Mouse (Mus musculus): ENCODE results near the gene Ampd1. TPM values are rescaled to one million over a fixed set of nuclear protein-coding genes. Genes with fewer than 3 reads are reported as not detected.

Gene Ampd1
- total RNA-seq, 1 experiment, result 0.49 TPM

DNA sequence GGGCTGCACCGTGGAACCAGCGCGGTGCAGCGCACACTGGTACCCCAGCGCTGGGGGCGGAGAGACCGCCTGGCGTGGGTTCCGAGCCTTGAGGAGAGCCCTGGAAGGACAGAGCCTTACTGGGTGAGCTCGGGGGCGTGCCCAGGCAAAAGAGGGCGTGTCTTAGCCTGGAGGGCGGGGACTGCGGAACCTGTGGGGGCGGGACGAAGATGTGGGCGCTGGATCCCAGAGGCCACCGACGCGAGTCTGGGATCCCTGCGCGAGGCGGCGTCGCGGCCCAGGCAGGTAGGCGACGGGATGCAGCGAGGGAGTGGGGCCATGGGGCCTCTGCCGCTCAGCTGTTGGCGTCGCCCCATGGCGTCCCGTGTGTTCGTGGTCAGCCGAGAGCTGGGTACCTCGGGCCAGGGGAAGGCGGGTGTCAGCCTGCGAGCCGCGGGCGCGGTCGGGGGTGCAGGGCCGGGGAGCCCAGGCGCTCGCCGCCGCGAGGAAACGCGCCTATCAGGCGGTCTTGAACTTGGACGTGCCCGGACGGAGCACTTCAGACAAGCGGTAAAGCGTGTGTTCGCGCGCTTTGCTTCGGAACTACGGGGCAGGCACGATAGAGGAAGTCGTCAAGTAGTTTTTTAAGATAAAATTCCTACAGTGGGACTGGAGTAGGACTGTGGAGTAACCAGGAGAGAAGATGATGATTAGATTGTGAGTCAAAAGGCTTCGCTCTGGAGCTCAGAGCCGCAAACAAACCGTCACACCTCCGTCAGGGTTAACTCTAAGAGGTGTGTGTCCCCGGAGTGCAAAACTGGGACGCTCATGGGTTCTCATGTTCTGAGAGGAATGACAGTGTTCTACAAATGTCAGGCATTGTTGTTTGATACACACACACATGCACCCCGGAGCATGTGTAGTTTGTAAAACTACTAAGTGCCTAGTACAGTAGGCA lies 28.9 kb downstream of the Ampd1 start, which contains the start of gene Dennd2c:
Dennd2c (plus strand) TSS at position 151 of the 937 bp plus-strand sequence.
- H3K27ac ChIP-seq (ENCODE audit: insufficient read depth, low read depth, low read length, poor library complexity, severe bottlenecking), result no peak within 1 kb of the TSS
- in situ Hi-C loops (cut with MboI; ENCODE audit: low sequenced_read_pairs in 2 of 2, unreplicated experiment in 2 of 2), result no loop called here

DNA sequence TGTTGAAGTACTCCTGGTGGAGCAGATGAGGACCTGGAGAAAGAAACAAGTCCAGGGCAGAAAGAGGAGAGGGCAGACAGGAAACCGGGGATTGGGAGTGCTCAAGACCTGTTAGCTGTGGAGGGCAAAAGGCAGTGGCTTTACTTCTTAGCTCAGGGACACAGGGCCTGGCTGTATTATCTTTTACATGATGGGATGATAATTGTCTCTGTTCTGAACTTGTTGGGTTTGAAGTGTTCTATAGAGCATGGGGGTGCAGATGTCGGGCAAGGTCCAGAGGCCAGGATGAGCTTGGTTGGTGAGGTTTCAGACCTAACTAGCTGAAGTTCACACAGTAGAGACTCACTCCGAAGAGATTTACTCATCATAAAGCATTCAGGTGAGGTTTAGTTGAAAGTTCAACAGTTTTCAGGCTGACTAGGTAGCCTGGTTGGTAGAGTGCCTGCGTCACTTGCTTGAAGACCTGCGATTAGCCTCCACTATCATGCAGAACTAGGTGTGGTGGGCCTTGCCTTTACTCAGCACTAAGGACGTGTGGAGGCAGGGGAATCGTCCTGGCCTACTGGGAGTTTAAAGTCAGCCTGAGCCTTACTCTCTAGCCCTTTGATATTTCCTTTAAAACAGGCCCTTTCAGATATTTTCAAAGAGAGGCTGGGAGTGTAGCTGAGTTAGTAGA lies 33.9 kb downstream of the Ampd1 start:
- TF ChIP-seq HCFC1 (IDR thresholded peaks at IDR 0.05; ENCODE audit: borderline replicate concordance, insufficient read depth, low read length), result no peak
- TF ChIP-seq ZC3H11A (IDR thresholded peaks at IDR 0.05; ENCODE audit: borderline replicate concordance, low read depth, low read length), result no peak
- no peak for TF ChIP-seq ZNF384 (IDR thresholded peaks at IDR 0.05; ENCODE audit: low read depth, low read length)
- peak; percentile 63; the same call in 1 of the 2 replicates for TF ChIP-seq MAFK (IDR thresholded peaks at IDR 0.05; ENCODE audit: insufficient read depth, low read depth, low read length)
- peaks cover 5 to 21% of the 10 kb centered on the region in 2 experiments for H3K4me1 ChIP-seq (ENCODE audit: control insufficient read depth in 2 of 2, insufficient read depth in 2 of 2, low read length in 2 of 2, poor library complexity in 1 of 2)
- H3K27ac ChIP-seq (ENCODE audit: insufficient read depth, low read depth, low read length, poor library complexity, severe bottlenecking), result peak overlapping the region; percentile 79
- H3K9ac ChIP-seq (ENCODE audit: insufficient read depth, low read depth, low read length, poor library complexity, severe bottlenecking), result peak overlapping the region; percentile 14; the same call in 1 of the 2 replicates
- H3K36me3 ChIP-seq (ENCODE audit: control insufficient read depth, insufficient read depth, low read length, poor library complexity, severe bottlenecking), result no peaks in the 10 kb centered on the region; the same call in 1 of the 2 replicates
- H3K4me3 ChIP-seq (ENCODE audit: insufficient read depth in 1 of 2, low read depth in 1 of 2, low read length in 2 of 2, poor library complexity in 1 of 2, severe bottlenecking in 1 of 2), result peak overlapping the region in 1 of 2 experiments; percentile 39; a peak in 2 of 4 replicates
- no peaks in the 10 kb centered on the region for H3K9me3 ChIP-seq (ENCODE audit: control insufficient read depth, insufficient read depth, low read depth, low read length)
- in situ Hi-C loops (cut with MboI; ENCODE audit: low sequenced_read_pairs in 2 of 2, unreplicated experiment in 2 of 2), result no loop called here
- DNase-seq (ENCODE audit: low read depth, low spot score), result no peak

More for the DNA sequence above, 28.9 kb downstream of the Ampd1 start, which contains the start of gene Dennd2c:
- peak; percentile 91 for DNase-seq (ENCODE audit: low read depth, low spot score)
- peak within 1 kb of the TSS; percentile 92 to 94 for H3K4me3 ChIP-seq (ENCODE audit: insufficient read depth in 1 of 2, low read depth in 1 of 2, low read length in 2 of 2, poor library complexity in 1 of 2, severe bottlenecking in 1 of 2)
- no peaks in the 10 kb centered on the region for H3K36me3 ChIP-seq (ENCODE audit: control insufficient read depth, insufficient read depth, low read length, poor library complexity, severe bottlenecking)
- no peaks in the 10 kb centered on the region for H3K9me3 ChIP-seq (ENCODE audit: control insufficient read depth, insufficient read depth, low read depth, low read length)
- H3K9ac ChIP-seq (ENCODE audit: insufficient read depth, low read depth, low read length, poor library complexity, severe bottlenecking), result peak within 1 kb of the TSS; percentile 90
- no peak for TF ChIP-seq ZNF384 (IDR thresholded peaks at IDR 0.05; ENCODE audit: low read depth, low read length)
- no peak; the same call in 1 of the 2 replicates for TF ChIP-seq HCFC1 (IDR thresholded peaks at IDR 0.05; ENCODE audit: borderline replicate concordance, insufficient read depth, low read length)
- TF ChIP-seq ZC3H11A (IDR thresholded peaks at IDR 0.05; ENCODE audit: borderline replicate concordance, low read depth, low read length), result no peak
- TF ChIP-seq CHD2 (IDR thresholded peaks at IDR 0.05; ENCODE audit: low read depth, low read length), result no peak
- no peak for TF ChIP-seq MAFK (IDR thresholded peaks at IDR 0.05; ENCODE audit: insufficient read depth, low read depth, low read length)
- peaks cover 3 to 5% of the 10 kb centered on the region in 2 experiments for H3K4me1 ChIP-seq (ENCODE audit: control insufficient read depth in 2 of 2, insufficient read depth in 2 of 2, low read length in 2 of 2, poor library complexity in 1 of 2)

- no peaks in the 10 kb centered on the region; the same call in 1 of the 2 replicates for H3K36me3 ChIP-seq (ENCODE audit: control insufficient read depth, insufficient read depth, low read length, poor library complexity, severe bottlenecking)
- no peak for TF ChIP-seq HCFC1 (IDR thresholded peaks at IDR 0.05; ENCODE audit: borderline replicate concordance, insufficient read depth, low read length)
- no peak for DNase-seq (ENCODE audit: low read depth, low spot score)
- no peak overlapping the region for H3K9ac ChIP-seq (ENCODE audit: insufficient read depth, low read depth, low read length, poor library complexity, severe bottlenecking)
- H3K4me1 ChIP-seq (ENCODE audit: control insufficient read depth in 2 of 2, insufficient read depth in 2 of 2, low read length in 2 of 2, poor library complexity in 1 of 2), result peaks cover 11 to 20% of the 10 kb centered on the region in 2 experiments; a peak in 3 of 4 replicates
- in situ Hi-C loops (cut with MboI; ENCODE audit: low sequenced_read_pairs in 2 of 2, unreplicated experiment in 2 of 2), result no loop called here
- H3K4me3 ChIP-seq (ENCODE audit: insufficient read depth in 1 of 2, low read depth in 1 of 2, low read length in 2 of 2, poor library complexity in 1 of 2, severe bottlenecking in 1 of 2), result no peak overlapping the region
- no peak overlapping the region for H3K27ac ChIP-seq (ENCODE audit: insufficient read depth, low read depth, low read length, poor library complexity, severe bottlenecking)
- no peaks in the 10 kb centered on the region for H3K9me3 ChIP-seq (ENCODE audit: control insufficient read depth, insufficient read depth, low read depth, low read length)
These were observed 38.4 kb downstream of the Ampd1 start for GRCm38 (mm10) chr3:103112216-103112615.

- TF ChIP-seq HCFC1 (IDR thresholded peaks at IDR 0.05; ENCODE audit: borderline replicate concordance, insufficient read depth, low read length), result no peak
- Histone ChIP-seq H3K9me3 (ENCODE audit: control insufficient read depth, insufficient read depth, low read depth, low read length) (no peaks in the 10 kb centered on the region), H3K4me1 (ENCODE audit: control insufficient read depth in 2 of 2, insufficient read depth in 2 of 2, low read length in 2 of 2, poor library complexity in 1 of 2) (peaks cover 11 to 15% of the 10 kb centered on the region in 2 experiments; a peak in 2 of 4 replicates), H3K9ac (ENCODE audit: insufficient read depth, low read depth, low read length, poor library complexity, severe bottlenecking) (no peak overlapping the region), H3K27ac (ENCODE audit: insufficient read depth, low read depth, low read length, poor library complexity, severe bottlenecking) (no peak overlapping the region), H3K36me3 (ENCODE audit: control insufficient read depth, insufficient read depth, low read length, poor library complexity, severe bottlenecking) (no peaks in the 10 kb centered on the region), H3K4me3 (ENCODE audit: insufficient read depth in 1 of 2, low read depth in 1 of 2, low read length in 2 of 2, poor library complexity in 1 of 2, severe bottlenecking in 1 of 2) (no peak overlapping the region)
- no peak for DNase-seq (ENCODE audit: low read depth, low spot score)
- in situ Hi-C loops (cut with MboI; ENCODE audit: low sequenced_read_pairs in 2 of 2, unreplicated experiment in 2 of 2), result no loop called here
These were observed 49.8 kb downstream of the Ampd1 start for GRCm38 (mm10) chr3:103123636-103124035.
